Mouse (Mus musculus): Measurements from ENCODE around the gene Kndc1.

DNA sequence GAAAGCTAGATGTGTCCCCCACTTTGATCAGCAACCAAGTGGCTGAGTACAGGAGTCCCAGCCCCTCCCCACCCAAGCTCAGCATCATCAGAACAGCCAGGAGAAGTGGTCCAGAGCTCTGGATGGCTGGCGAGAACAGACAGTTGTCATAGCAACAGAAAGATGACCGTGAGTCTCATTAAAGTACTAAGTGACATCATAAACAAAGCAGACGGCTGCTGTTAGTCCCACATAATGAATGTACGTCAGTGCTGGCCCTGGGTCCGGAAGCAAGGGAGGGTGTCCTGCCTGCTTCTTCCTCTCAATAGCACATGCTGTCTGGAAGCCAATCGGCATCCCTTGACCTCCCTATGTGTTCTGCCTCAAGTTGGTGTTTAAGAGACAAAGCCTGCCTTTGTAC lies 44.3 kb upstream of the Kndc1 start:
- TF ChIP-seq CTCF (IDR thresholded peaks at IDR 0.05; ENCODE audit: insufficient read depth, low read depth, low read length), result no peak
- no peak for TF ChIP-seq POLR2A (IDR thresholded peaks at IDR 0.05; ENCODE audit: insufficient read depth, low read depth, low read length)

Data from olfactory bulb, adult 2 months (tissue).